Mouse (Mus musculus): ENCODE data around the gene Mavs. TPM values are rescaled to one million over a fixed set of nuclear protein-coding genes. Genes with fewer than 3 reads are reported as not detected.

Gene Mavs
- total RNA-seq, 1 experiment from 2014 or later: 14.4 TPM

GRCm38 (mm10) chr2:131253681-131254328 is 19.9 kb downstream of the Mavs start:
- peak; percentile 98 for ATAC-seq (ENCODE audit: extremely low read depth, insufficient number of reproducible peaks, low FRiP score, poor library complexity, severe bottlenecking)

DNA sequence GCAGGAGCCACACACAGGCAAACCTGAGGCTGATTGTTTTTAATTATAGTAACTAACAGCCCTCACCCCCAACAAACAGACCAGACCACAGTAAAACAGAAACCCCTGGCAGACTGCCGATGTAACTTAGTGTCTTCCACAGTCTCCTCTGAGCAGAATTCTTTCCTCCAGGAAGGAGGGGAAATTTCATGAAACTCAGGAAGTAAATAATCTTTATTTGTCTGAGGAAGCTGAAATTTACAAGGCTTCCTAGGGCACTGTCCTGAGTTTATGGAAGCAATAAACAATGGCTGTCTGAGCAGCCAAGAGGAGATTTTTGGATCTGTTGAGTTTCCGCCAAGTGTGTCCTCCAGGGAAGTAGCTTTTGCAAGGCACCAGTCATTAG is 20.5 kb downstream of the Mavs start:
- ATAC-seq (ENCODE audit: extremely low read depth, insufficient number of reproducible peaks, low FRiP score, poor library complexity, severe bottlenecking): no peak

DNA sequence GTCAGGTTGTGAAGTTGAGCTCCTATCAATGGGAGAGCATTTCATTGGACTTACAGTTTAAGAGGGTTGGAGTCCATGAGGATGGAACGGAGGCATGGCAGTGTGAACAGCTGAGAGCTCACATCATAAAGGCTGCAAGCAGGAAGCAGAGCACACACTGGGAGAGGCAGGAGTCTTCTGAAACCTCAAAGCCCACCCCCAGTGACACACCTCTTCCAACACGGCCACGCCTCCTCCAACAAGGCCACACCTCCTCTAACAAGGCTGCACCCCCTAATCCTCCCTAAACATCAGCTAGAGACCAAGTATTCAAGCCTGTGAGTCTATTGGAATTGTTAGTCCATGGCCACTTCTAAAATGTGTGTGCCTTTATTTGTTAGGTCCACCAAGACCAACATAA is 21.9 kb downstream of the Mavs start:
- no peak for ATAC-seq (ENCODE audit: extremely low read depth, insufficient number of reproducible peaks, low FRiP score, poor library complexity, severe bottlenecking)

DNA sequence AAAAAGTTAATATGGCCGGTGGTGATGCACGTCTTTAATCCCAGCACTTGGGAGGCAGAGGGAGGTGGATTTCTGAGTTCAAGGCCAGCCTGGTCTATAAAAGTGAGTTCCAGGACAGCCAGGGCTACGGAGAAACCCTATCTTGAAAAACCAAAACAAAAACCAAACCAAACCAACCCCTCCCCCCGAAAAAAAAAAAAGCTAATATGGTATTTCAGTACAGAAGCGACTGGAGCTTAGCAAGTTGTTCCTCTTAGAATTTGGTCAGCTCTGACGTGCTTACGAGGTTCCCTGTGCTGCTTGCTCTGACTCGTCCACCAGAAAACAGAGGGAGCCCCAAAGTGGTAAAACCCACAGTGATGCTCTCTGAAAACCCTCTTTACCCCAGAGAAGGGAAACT is 24.8 kb downstream of the Mavs start:
- ATAC-seq (ENCODE audit: extremely low read depth, insufficient number of reproducible peaks, low FRiP score, poor library complexity, severe bottlenecking): no peak

- ATAC-seq (ENCODE audit: extremely low read depth, insufficient number of reproducible peaks, low FRiP score, poor library complexity, severe bottlenecking): no peak
Observed at GRCm38 (mm10) chr2:131260544-131261307, 26.9 kb downstream of the Mavs start.

GRCm38 (mm10) chr2:131261481-131262212 is 27.8 kb downstream of the Mavs start:
- ATAC-seq (ENCODE audit: extremely low read depth, insufficient number of reproducible peaks, low FRiP score, poor library complexity, severe bottlenecking): peak; percentile 11; the same call in 1 of the 2 replicates

DNA sequence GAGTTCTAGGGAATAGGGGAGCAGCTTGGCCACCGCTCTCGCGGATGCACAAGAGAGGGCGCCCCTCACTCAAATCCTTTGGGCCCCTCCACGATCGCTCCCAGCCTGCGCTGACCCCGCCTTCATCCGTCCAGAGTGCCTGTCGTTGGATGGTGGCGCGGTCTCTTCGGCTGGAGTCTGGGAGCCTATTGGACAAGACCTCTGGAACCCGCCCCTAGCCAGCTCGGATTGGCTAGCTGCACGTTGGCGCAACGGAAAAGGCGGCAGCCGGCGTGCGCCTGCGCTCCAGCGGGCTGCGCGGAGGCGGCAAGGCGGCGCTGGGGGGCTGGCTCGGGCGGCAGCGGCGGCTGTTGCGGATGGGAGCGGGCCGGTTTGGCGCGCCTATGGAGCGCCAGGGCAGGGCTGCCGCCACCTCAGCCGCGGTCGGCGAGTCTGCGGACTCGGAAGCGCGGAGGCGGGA is 28.4 kb downstream of the Mavs start, which contains the start of gene Pank2:
Gene Pank2, plus strand, starts transcription at position 283 of the 460 bp plus-strand sequence.
- peak; percentile 98 for ATAC-seq (ENCODE audit: extremely low read depth, insufficient number of reproducible peaks, low FRiP score, poor library complexity, severe bottlenecking)

GRCm38 (mm10) chr2:131262680-131263670 is 29.1 kb downstream of the Mavs start:
- ATAC-seq (ENCODE audit: extremely low read depth, insufficient number of reproducible peaks, low FRiP score, poor library complexity, severe bottlenecking): peak; percentile 23

DNA sequence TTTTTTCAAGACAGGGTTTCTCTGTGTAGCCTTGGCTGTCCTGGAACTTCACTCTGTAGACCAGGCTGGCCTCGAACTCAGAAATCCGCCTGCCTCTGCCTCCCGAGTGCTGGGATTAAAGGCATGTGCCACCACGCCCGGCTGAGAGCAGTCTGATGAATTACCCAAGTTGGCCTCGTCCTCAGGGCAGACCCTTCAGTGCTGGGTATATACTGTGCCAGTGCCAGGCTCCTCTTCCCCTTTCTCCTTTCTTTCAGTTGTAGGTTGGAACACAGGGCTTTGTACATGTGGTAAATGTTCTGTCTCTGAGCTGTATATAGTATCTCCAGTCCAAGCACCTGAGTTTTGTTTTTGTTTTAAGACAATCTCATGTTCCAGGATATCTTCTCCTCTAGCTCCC is 30.2 kb downstream of the Mavs start:
- no peak for ATAC-seq (ENCODE audit: extremely low read depth, insufficient number of reproducible peaks, low FRiP score, poor library complexity, severe bottlenecking)

DNA sequence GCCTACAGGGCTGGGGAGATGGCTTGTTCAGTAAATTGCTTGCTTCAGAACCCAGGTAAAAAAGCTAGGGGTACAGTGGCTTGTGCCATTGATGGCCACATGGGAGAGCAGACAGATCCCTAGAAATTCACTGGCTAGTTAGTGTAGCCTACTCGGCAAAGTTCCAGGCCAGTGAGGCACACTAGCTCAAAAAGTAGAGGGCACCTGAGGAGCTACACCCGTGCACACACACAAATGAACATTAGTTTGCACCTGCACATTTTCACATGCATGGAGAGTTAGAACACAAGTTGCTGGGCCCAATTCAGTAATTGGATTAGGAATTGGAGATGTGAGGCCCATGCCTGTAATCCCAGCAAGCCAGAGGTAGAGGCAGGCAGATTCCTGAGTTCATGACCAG is 31.2 kb downstream of the Mavs start:
- no peak for ATAC-seq (ENCODE audit: extremely low read depth, insufficient number of reproducible peaks, low FRiP score, poor library complexity, severe bottlenecking)

DNA sequence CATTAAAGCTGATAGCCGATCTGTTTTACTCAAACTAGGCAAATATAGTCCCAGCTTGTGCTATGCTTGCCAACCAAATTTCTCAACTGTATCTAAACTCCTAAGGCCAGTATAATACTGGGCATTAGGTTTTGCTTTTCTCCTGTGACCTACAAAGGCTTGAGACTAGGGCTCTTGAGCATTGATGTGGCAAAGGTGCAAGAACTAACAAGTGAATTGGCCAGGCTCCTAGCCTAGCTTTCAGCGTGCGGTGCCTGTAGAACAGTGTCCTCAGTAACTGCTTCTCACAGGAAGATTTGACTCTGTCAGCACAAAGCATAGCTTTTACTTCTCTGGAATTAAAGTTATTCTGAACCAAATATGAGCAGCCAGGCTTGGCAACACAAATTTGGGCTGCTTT is 41.6 kb downstream of the Mavs start:
- no peak for ATAC-seq (ENCODE audit: extremely low read depth, insufficient number of reproducible peaks, low FRiP score, poor library complexity, severe bottlenecking)

DNA sequence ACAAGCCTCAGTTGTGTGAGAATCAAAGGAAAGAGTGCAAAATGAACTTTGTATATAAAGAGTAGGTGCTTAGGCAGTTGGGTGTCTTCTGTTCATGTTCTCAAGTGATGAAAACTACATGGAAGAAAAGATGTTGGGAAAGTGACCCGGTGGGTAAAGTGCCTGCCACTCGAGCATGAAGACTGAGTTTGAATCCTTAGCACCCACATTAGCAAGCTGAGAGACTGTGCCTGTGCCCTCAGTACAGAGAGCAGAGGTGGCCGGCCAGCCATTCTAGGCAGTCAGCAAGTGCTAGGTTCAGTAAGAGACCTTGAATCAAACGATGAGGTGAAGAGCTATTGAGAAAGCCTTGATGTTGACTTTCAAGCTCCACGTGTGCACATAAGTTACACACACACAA is 42.9 kb downstream of the Mavs start:
- no peak for ATAC-seq (ENCODE audit: extremely low read depth, insufficient number of reproducible peaks, low FRiP score, poor library complexity, severe bottlenecking)

GRCm38 (mm10) chr2:131281596-131281995 is 47.7 kb downstream of the Mavs start:
- no peak for ATAC-seq (ENCODE audit: extremely low read depth, insufficient number of reproducible peaks, low FRiP score, poor library complexity, severe bottlenecking)

- ATAC-seq (ENCODE audit: extremely low read depth, insufficient number of reproducible peaks, low FRiP score, poor library complexity, severe bottlenecking): no peak
Observed at GRCm38 (mm10) chr2:131286276-131286675, 52.4 kb downstream of the Mavs start.

- no peak for ATAC-seq (ENCODE audit: extremely low read depth, insufficient number of reproducible peaks, low FRiP score, poor library complexity, severe bottlenecking)
Observed at GRCm38 (mm10) chr2:131290669-131291068, 56.8 kb downstream of the Mavs start.

DNA sequence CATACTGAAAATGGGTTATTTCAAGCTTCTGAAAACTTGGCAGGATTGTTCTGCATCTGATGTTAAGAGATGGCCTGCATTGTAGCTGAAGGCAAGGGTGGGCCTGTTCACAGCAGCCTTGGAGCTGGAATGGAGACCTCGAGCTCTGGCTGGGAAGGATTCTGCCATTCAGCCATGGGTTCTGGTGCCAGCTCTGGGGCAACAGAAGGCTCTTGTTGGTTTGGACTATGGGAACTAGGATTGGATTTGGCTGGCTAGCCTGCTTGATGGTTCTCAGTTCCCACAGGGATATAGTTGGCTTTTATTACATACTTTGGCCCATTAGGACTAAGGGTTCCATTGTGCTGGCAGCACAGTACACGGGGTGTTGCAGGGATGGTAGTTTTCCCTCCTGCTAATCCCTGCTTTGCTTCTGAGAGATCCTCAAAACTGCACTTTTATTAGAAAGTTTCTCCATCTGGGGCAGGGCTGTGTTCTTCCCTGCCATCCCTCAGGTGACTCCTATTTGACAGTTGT is 62.9 kb downstream of the Mavs start:
- no peak for ATAC-seq (ENCODE audit: extremely low read depth, insufficient number of reproducible peaks, low FRiP score, poor library complexity, severe bottlenecking)
